Comparison of ENCODE assay signal across 7 mouse cellular contexts in the genomic region with DNA sequence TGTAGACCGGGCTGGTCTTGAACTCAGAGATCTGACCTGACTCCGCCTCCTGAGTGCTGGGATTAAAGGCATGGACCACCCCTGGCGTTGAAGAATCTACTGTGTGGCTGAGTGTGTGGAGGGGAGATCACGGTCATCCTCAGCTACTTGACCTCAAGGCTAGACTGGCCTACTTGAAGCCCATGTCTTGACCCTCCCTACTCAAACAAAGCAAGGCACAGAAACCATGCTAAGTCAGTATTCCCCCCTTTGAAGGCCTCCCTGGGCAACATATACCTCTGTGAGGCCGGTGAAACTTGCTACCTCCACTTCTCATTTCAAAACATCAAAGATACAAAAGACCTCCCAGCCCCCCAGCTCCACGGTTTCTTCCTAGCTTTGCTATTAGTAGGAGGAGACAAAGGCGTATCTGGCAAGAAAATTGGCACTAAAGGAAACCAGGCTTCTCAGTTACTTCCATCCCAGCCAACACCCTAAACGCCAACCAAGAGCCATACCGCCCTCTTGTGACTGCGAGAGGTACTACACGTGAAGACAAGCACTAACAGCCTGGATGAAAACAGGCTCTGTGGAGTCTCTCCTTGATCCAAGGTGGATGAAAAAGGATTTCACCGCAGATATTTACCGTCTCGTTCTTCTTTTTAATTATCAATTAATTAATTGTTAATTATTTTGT. TPM values are rescaled to one million over a fixed set of nuclear protein-coding genes. Genes with fewer than 3 reads are reported as not detected.
DNase-seq lines count a peak whose midpoint lies in the region; ATAC-seq and TF ChIP-seq lines count a peak whose summit lies in the region.

No protein-coding gene starts in this region.

- H3K4me3 ChIP-seq in cerebellum, adult 2 months (replicated peaks; ENCODE audit: insufficient read depth, low read depth, low read length) = no peak overlapping the region
- no peak overlapping the region for H3K4me3 ChIP-seq in left cerebral cortex, adult 2 months

- TF ChIP-seq CTCF in cerebellum, adult 2 months (IDR thresholded peaks at IDR 0.05; ENCODE audit: borderline replicate concordance, insufficient read depth, low read depth, low read length) = peak; percentile 92
- peak; percentile 94 for TF ChIP-seq CTCF in left cerebral cortex, adult 2 months (IDR thresholded peaks at IDR 0.05)

- no peak for TF ChIP-seq POLR2A in cerebellum, adult 2 months (IDR thresholded peaks at IDR 0.05; ENCODE audit: borderline replicate concordance, insufficient read depth, low read length)

- WGBS in cerebellum, adult 2 months = 33% methylated on average over 14 of the region's 14 CpGs

- no peaks in the 10 kb centered on the region for H3K4me1 ChIP-seq in cerebellum, adult 2 months (ENCODE audit: control insufficient read depth, insufficient read depth, low read length)

- ATAC-seq in frontal cortex, adult (ENCODE audit: low TSS enrichment) = peak; percentile 85

- intact Hi-C loops in left cerebral cortex, adult 2 months (cut with DNase I) = loop anchor here (5.0 kb wide), 2 partner anchors 132 to 207 kb away; no protein-coding TSS in a partner anchor

- H3K27me3 ChIP-seq in cerebellum, adult 2 months (ENCODE audit: control insufficient read depth, insufficient read depth, low read length) = no peaks in the 10 kb centered on the region; the same call in 1 of the 2 replicates

- DNase-seq in WW6 (ENCODE audit: low read depth, low spot score) = peak; percentile 58
- peak; percentile 70 to 84 for DNase-seq in cerebellum, adult 2 months
- peak; percentile 89 for DNase-seq in induced T-regulatory cell, adult 2 months (ENCODE audit: low read depth)
- peak; percentile 81 to 93 for DNase-seq in left cerebral cortex, adult 2 months (ENCODE audit: extremely low spot score in 1 of 2, low spot score in 2 of 2)
- DNase-seq in mesoderm, embryonic 11.5 days (ENCODE audit: low read depth, low spot score) = peak; percentile 90
- DNase-seq in spleen, adult 18-20 months = peak; percentile 51 to 84

- H3K27ac ChIP-seq in cerebellum, adult 2 months (ENCODE audit: insufficient read depth, low read length) = no peak overlapping the region
- H3K27ac ChIP-seq in left cerebral cortex, adult 2 months = no peak overlapping the region

RNA-seq across cellular contexts. Expression of gene Tnpo3, which starts 39.9 kb away (rescaled TPM):
- polyA plus RNA-seq in cerebellum, adult 2 months (2012; rRNA removed) = 50.8 TPM in 2 replicates
- 10 to 100 TPM; 72.7 to 73.3 TPM for total RNA-seq in left cerebral cortex, adult 2 months (2021)

RNA-seq across cellular contexts. Expression of gene Tspan33, which starts 44.4 kb away (rescaled TPM):
- 27.2 and 27.9 TPM in 2 replicates for polyA plus RNA-seq in cerebellum, adult 2 months (2012; rRNA removed)
- 10 to 100 TPM; 27.5 to 28.2 TPM for total RNA-seq in left cerebral cortex, adult 2 months (2021)
